Mouse (Mus musculus) myocyte (in vitro differentiated cells): ENCODE measurements at regions not wholly inside any gene's neighbourhood (a gene's known extent, or its start where the extent isn't known, plus 50 kb on each side); places are given as distances from the start of the nearest gene placed in this dataset.

ENCODE experiments used
- H3K27me3 ChIP-seq: one replicate; pipeline ENCODE4 v1.6.1; 2011; ENCODE audit not compliant: control insufficient read depth, insufficient read depth, insufficient read length
- H3K36me3 ChIP-seq: one replicate; pipeline ENCODE4 v1.6.1; 2011; ENCODE audit not compliant: control insufficient read depth, insufficient read depth
- H3K4me2 ChIP-seq: one replicate; pipeline ENCODE4 v1.6.1; 2011; ENCODE audit warnings: low read depth, control low read depth
- H3K4me3 ChIP-seq: one replicate; pipeline ENCODE4 v1.5.1; 2011; ENCODE audit warnings: mild to moderate bottlenecking, control low read depth, moderate library complexity
- H3K79me2 ChIP-seq: one replicate; pipeline ENCODE4 v1.6.1; 2011; ENCODE audit not compliant: control insufficient read depth, insufficient read depth
- H3ac ChIP-seq: one replicate; pipeline ENCODE4 v1.6.1; 2011; ENCODE audit not compliant: control insufficient read depth, insufficient read length
- CEBPB ChIP-seq: IDR thresholded peaks from 2 replicates; pipeline ENCODE4 v1.6.1; 2011; ENCODE audit warnings: mild to moderate bottlenecking, moderate library complexity; ENCODE audit not compliant: poor library complexity, insufficient read depth, severe bottlenecking
- E2F4 ChIP-seq: IDR thresholded peaks from one replicate; pipeline ENCODE4 v1.6.1; 2011; ENCODE audit warnings: mild to moderate bottlenecking, control low read depth, moderate library complexity; ENCODE audit not compliant: insufficient read depth
- MAX ChIP-seq: IDR thresholded peaks from one replicate; pipeline ENCODE4 v1.6.1; 2011; ENCODE audit warnings: low read depth, mild to moderate bottlenecking, control low read depth
- MYOD1 ChIP-seq, 3 experiments: IDR thresholded peaks; one replicate each; pipeline ENCODE4 v1.6.1; 2011; ENCODE audit warnings: control low read depth in 2 of 3, low read depth in 2 of 3, mild to moderate bottlenecking in 2 of 3, moderate library complexity in 1 of 3; ENCODE audit not compliant: insufficient read length in 2 of 3, control insufficient read depth in 1 of 3
- MYOG ChIP-seq, 3 experiments: IDR thresholded peaks; one replicate each; pipeline ENCODE4 v1.6.1; 2011; ENCODE audit warnings: control low read depth in 2 of 3, low read depth in 2 of 3, mild to moderate bottlenecking in 2 of 3; ENCODE audit not compliant: insufficient read length in 2 of 3, control insufficient read depth in 1 of 3, insufficient read depth in 1 of 3
- POLR2A ChIP-seq: IDR thresholded peaks from one replicate; pipeline ENCODE4 v1.6.1; 2011; ENCODE audit warnings: low read depth, mild to moderate bottlenecking, control low read depth, moderate library complexity; ENCODE audit not compliant: insufficient read length
- POLR2AphosphoS2 ChIP-seq: IDR thresholded peaks from one replicate; pipeline ENCODE4 v1.6.1; 2011; ENCODE audit warnings: low read depth, control low read depth; ENCODE audit not compliant: insufficient read length
- REST ChIP-seq: IDR thresholded peaks from one replicate; pipeline ENCODE4 v1.6.1; 2011; ENCODE audit warnings: mild to moderate bottlenecking, control low read depth, moderate library complexity; ENCODE audit not compliant: insufficient read depth, insufficient read length
- SRF ChIP-seq: IDR thresholded peaks from one replicate; pipeline ENCODE4 v1.6.1; 2011; ENCODE audit warnings: low read depth; ENCODE audit not compliant: control insufficient read depth, insufficient read length
- TCF12 ChIP-seq: IDR thresholded peaks from one replicate; pipeline ENCODE4 v1.6.1; 2011; ENCODE audit warnings: mild to moderate bottlenecking, control low read depth; ENCODE audit not compliant: poor library complexity, insufficient read depth, severe bottlenecking
- TCF3 ChIP-seq: IDR thresholded peaks from one replicate; pipeline ENCODE4 v1.6.1; 2011; ENCODE audit warnings: low read depth, control low read depth; ENCODE audit not compliant: insufficient read length
- USF1 ChIP-seq: IDR thresholded peaks from one replicate; pipeline ENCODE4 v1.6.1; 2011; ENCODE audit warnings: low read depth, mild to moderate bottlenecking, control low read depth, moderate library complexity

DNA sequence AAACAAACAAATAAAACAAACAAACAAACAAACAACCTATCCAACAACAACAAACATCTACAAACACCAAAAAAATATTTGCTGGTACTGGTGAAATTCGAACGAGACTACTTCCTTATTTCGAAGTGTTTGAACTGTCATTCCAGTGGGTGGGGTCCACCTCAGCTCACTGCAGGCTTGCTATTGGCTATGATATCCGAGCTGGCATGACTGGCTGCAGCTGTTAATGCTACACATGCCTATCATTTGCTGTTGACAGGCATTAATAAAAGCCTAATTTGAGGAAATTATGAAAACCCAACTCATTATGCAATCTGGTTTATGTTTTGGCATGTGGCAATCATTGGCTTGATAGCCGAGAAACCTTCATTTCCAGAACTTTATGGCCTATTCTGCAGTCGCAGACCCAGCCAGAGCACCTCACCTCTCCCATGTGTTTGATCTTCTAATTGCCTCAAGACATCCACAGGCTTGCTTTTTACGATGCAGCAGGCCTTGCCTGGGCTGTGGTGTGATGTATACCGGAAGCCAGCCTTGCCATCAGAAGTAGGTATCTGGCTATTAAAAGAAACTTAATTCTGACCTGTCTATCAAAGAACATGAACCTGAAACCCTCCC, 283.3 kb upstream of the Nr2f2 start:
- Histone ChIP-seq H3K27me3 (no peaks in the 10 kb centered on the region), H3K79me2 (no peaks in the 10 kb centered on the region), H3K4me3 (no peak overlapping the region), H3ac (no peak overlapping the region), H3K4me2 (no peak overlapping the region), H3K36me3 (no peaks in the 10 kb centered on the region)
- no peak for TF ChIP-seq USF1
- TF ChIP-seq MYOD1 (IDR thresholded peaks at IDR 0.05; ENCODE audit: control insufficient read depth in 1 of 3, insufficient read length in 2 of 3, low read depth in 2 of 3), result peak in 1 of 3 experiments; percentile 59

GRCm38 (mm10) chr7:70646801-70647200, 280.3 kb upstream of the Nr2f2 start:
- H3K27me3 ChIP-seq, result no peaks in the 10 kb centered on the region
- no peaks in the 10 kb centered on the region for H3K36me3 ChIP-seq
- no peak overlapping the region for H3K4me3 ChIP-seq
- H3ac ChIP-seq, result no peak overlapping the region
- no peaks in the 10 kb centered on the region for H3K79me2 ChIP-seq
- peak; percentile 84 for TF ChIP-seq CEBPB
- no peak for TF ChIP-seq POLR2A
- H3K4me2 ChIP-seq, result no peak overlapping the region

DNA sequence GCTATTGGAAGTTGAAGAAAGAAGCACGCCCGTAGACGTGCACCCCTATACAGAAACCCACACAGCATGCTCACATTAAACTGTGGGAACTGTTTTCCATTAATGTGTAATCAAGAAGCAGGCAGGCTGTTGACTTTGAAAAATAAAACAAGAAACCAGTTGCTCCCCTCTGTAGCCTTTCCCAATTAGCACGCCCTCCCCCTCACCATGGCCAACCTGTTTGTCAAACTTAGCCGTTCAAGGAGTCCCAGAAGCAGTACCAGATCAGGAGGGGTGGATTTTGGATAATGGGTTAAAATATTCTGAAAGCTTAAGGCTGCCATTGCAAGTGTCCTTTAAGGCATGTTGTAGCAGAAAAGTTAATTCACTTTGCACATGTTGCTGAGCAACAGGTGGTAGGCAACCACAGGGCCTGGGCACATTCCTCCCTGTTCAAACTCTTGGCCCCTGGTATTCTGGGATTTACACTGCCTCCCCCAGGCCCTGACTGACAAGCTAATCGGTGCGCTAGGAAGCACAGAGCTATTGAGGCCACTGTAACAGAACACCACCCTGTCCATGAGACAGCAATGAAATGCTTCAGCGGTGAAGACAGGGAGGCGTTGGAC, 277.3 kb upstream of the Nr2f2 start:
- TF ChIP-seq MYOD1 (IDR thresholded peaks at IDR 0.05; ENCODE audit: control insufficient read depth in 1 of 3, insufficient read length in 2 of 3, low read depth in 2 of 3), result peak in 2 of 3 experiments; percentile 94 to 97
- TF ChIP-seq CEBPB, result no peak; the same call in 1 of the 2 replicates
- TF ChIP-seq E2F4, result no peak
- no peak for TF ChIP-seq POLR2AphosphoS2
- TF ChIP-seq TCF12, result peak; percentile 89
- no peak for TF ChIP-seq MAX
- TF ChIP-seq POLR2A, result no peak
- no peak for TF ChIP-seq USF1
- peak; percentile 2 for TF ChIP-seq TCF3
- TF ChIP-seq MYOG (IDR thresholded peaks at IDR 0.05; ENCODE audit: control insufficient read depth in 1 of 3, insufficient read depth in 1 of 3, insufficient read length in 2 of 3, low read depth in 2 of 3), result peak; percentile 37 to 88 (median 50)
- TF ChIP-seq REST, result no peak
- no peak for TF ChIP-seq SRF
- Histone ChIP-seq H3K27me3 (no peaks in the 10 kb centered on the region), H3K4me3 (no peak overlapping the region), H3K79me2 (no peaks in the 10 kb centered on the region), H3K36me3 (no peaks in the 10 kb centered on the region), H3K4me2 (no peak overlapping the region), H3ac (no peak overlapping the region)

GRCm38 (mm10) chr7:70643055-70643454, 276.5 kb upstream of the Nr2f2 start:
- Histone ChIP-seq H3K79me2 (no peaks in the 10 kb centered on the region), H3ac (no peak overlapping the region), H3K4me3 (no peak overlapping the region), H3K36me3 (no peaks in the 10 kb centered on the region), H3K27me3 (no peaks in the 10 kb centered on the region), H3K4me2 (no peak overlapping the region)
- TF ChIP-seq MYOG (IDR thresholded peaks at IDR 0.05; ENCODE audit: control insufficient read depth in 1 of 3, insufficient read depth in 1 of 3, insufficient read length in 2 of 3, low read depth in 2 of 3) (no peak), E2F4 (no peak), USF1 (no peak), TCF12 (no peak), REST (no peak), POLR2A (no peak), CEBPB (no peak), MYOD1 (IDR thresholded peaks at IDR 0.05; ENCODE audit: control insufficient read depth in 1 of 3, insufficient read length in 2 of 3, low read depth in 2 of 3) (no peak), SRF (no peak), TCF3 (no peak)

- no peaks in the 10 kb centered on the region for H3K79me2 ChIP-seq
- no peak overlapping the region for H3K4me2 ChIP-seq
- no peak overlapping the region for H3K4me3 ChIP-seq
- H3ac ChIP-seq, result no peak overlapping the region
- no peaks in the 10 kb centered on the region for H3K36me3 ChIP-seq
- TF ChIP-seq POLR2AphosphoS2, result no peak
- TF ChIP-seq CEBPB, result no peak
- TF ChIP-seq POLR2A, result no peak
- no peak for TF ChIP-seq TCF3
- TF ChIP-seq TCF12, result no peak
- TF ChIP-seq E2F4, result no peak
- no peak for TF ChIP-seq REST
- no peak for TF ChIP-seq MAX
- no peak for TF ChIP-seq MYOD1 (IDR thresholded peaks at IDR 0.05; ENCODE audit: control insufficient read depth in 1 of 3, insufficient read length in 2 of 3, low read depth in 2 of 3)
- no peak for TF ChIP-seq USF1
- TF ChIP-seq MYOG (IDR thresholded peaks at IDR 0.05; ENCODE audit: control insufficient read depth in 1 of 3, insufficient read depth in 1 of 3, insufficient read length in 2 of 3, low read depth in 2 of 3), result no peak
- TF ChIP-seq SRF, result no peak
- no peaks in the 10 kb centered on the region for H3K27me3 ChIP-seq
These were observed 274.7 kb upstream of the Nr2f2 start for GRCm38 (mm10) chr7:70641217-70641616.
